Comparison of ENCODE assay signal across 13 mouse cellular contexts in the genomic region with DNA sequence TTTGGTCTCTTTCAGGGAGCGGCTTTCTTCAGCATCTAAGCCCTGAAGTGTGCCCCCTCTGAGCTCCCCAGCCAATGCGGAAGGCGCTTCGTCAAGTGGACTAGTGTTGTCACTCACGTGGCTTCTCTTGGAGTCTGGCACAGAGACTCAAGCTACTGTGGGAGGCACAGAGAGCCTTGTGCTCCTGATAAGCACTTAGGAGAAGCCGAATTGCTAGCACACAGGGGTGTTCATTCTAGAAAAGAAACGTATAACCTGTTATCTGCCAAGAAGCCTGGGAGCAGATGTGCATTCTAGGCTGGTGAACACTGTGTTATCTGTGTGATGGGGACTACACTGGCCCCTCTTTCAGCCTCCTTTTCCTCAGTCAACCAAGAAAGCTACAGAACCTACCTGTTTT. TPM values are rescaled to one million over a fixed set of nuclear protein-coding genes. Genes with fewer than 3 reads are reported as not detected.
DNase-seq lines count a peak whose midpoint lies in the region; ATAC-seq and TF ChIP-seq lines count a peak whose summit lies in the region.
"Had no signal": no experiment of that assay in that cellular context is flagged by ENCODE, and none has a peak within 500 bp of the region (broad histone marks: within the 10 kb centered on the region; RNA-seq: fewer than 3 reads in every experiment).

No protein-coding gene starts in this region.

- DNase-seq in lung, embryonic 14.5 days, result no peak
- DNase-seq in lung, postnatal 36 days, result no peak
- peak; percentile 82 for DNase-seq in c-Kit-positive CD71-positive TER-119-positive erythroid progenitor cells, embryonic 14.5 days (ENCODE audit: low spot score)
- peak; percentile 83 for DNase-seq in liver
- DNase-seq in forebrain, embryonic 14.5 days (ENCODE audit: low spot score), result no peak
- no peak for DNase-seq in natural killer cell, adult 2 months (ENCODE audit: low spot score in 2 of 2)
- DNase-seq: adrenal gland, adult 2 months; heart, adult 2 months; lung, postnatal 10 days had no signal

- WGBS in lung, embryonic 14.5 days, result 43% methylated on average over 7 of the region's 7 CpGs
- 52% methylated on average over 7 of the region's 7 CpGs for WGBS in stomach, embryonic 15.5 days
- 61% methylated on average over 7 of the region's 7 CpGs for whole genome bisulfite sequencing in forebrain, embryonic 14.5 days

- H3K9me3 ChIP-seq in lung, embryonic 14.5 days (ENCODE audit: low read depth, low read length), result no peaks in the 10 kb centered on the region
- H3K9me3 ChIP-seq in stomach, embryonic 15.5 days, result no peaks in the 10 kb centered on the region
- H3K9me3 ChIP-seq in forebrain, embryonic 14.5 days (replicated peaks; ENCODE audit: control insufficient read depth, low read length), result no peaks in the 10 kb centered on the region
- H3K9me3 ChIP-seq: hindbrain, embryonic 12.5 days; midbrain, embryonic 15.5 days; neural tube, embryonic 12.5 days had no signal

- H3K27me3 ChIP-seq in lung, embryonic 14.5 days (ENCODE audit: insufficient read depth, low read length), result peaks cover 3% of the 10 kb centered on the region; the same call in 1 of the 2 replicates
- H3K27me3 ChIP-seq in stomach, embryonic 15.5 days (replicated peaks), result no peaks in the 10 kb centered on the region; the same call in 1 of the 2 replicates
- H3K27me3 ChIP-seq in forebrain, embryonic 14.5 days (replicated peaks; ENCODE audit: control insufficient read depth, insufficient read depth, low read length), result peaks cover 5% of the 10 kb centered on the region; the same call in 1 of the 2 replicates

- no peaks in the 10 kb centered on the region for H3K36me3 ChIP-seq in lung, embryonic 14.5 days (ENCODE audit: insufficient read depth)
- no peaks in the 10 kb centered on the region for H3K36me3 ChIP-seq in stomach, embryonic 15.5 days
- no peaks in the 10 kb centered on the region for H3K36me3 ChIP-seq in forebrain, embryonic 14.5 days (ENCODE audit: control insufficient read depth, insufficient read depth, low read length)
- H3K36me3 ChIP-seq: hindbrain, embryonic 12.5 days; midbrain, embryonic 15.5 days; neural tube, embryonic 12.5 days had no signal

- TF ChIP-seq CTCF in lung, embryonic 14.5 days (IDR thresholded peaks at IDR 0.05; ENCODE audit: low read depth), result no peak

- no peak; the same call in 1 of the 2 replicates for ATAC-seq in lung, embryonic 14.5 days (ENCODE audit: insufficient read depth)
- peak; percentile 72 for ATAC-seq in stomach, embryonic 15.5 days (ENCODE audit: insufficient read depth, low FRiP score, low read depth)
- no peak for ATAC-seq in forebrain, embryonic 14.5 days
- ATAC-seq: midbrain, embryonic 15.5 days had no signal

- no peaks in the 10 kb centered on the region for H3K4me1 ChIP-seq in lung, embryonic 14.5 days (ENCODE audit: insufficient read depth)
- H3K4me1 ChIP-seq in stomach, embryonic 15.5 days, result peaks cover 3% of the 10 kb centered on the region; the same call in 1 of the 2 replicates
- no peaks in the 10 kb centered on the region for H3K4me1 ChIP-seq in forebrain, embryonic 14.5 days (ENCODE audit: control insufficient read depth, insufficient read depth, low read length)
- H3K4me1 ChIP-seq: hindbrain, embryonic 12.5 days; midbrain, embryonic 15.5 days; neural tube, embryonic 12.5 days had no signal

- peak overlapping the region; percentile 30; the same call in 1 of the 2 replicates for H3K27ac ChIP-seq in lung, embryonic 14.5 days (ENCODE audit: low read depth)
- no peak overlapping the region for H3K27ac ChIP-seq in stomach, embryonic 15.5 days
- H3K27ac ChIP-seq in forebrain, embryonic 14.5 days (ENCODE audit: low read depth, low read length), result no peak overlapping the region
- H3K27ac ChIP-seq: heart, adult 2 months; hindbrain, embryonic 12.5 days; midbrain, embryonic 15.5 days; neural tube, embryonic 12.5 days had no signal

- H3K4me2 ChIP-seq in lung, embryonic 14.5 days, result no peak overlapping the region
- no peak overlapping the region for H3K4me2 ChIP-seq in stomach, embryonic 15.5 days
- no peak overlapping the region for H3K4me2 ChIP-seq in forebrain, embryonic 14.5 days (ENCODE audit: low read length)
- H3K4me2 ChIP-seq: hindbrain, embryonic 12.5 days; midbrain, embryonic 15.5 days; neural tube, embryonic 12.5 days had no signal

- no peak overlapping the region for H3K4me3 ChIP-seq in lung, embryonic 14.5 days (ENCODE audit: low read depth, low read length)
- no peak overlapping the region for H3K4me3 ChIP-seq in stomach, embryonic 15.5 days (replicated peaks)
- no peak overlapping the region for H3K4me3 ChIP-seq in forebrain, embryonic 14.5 days (ENCODE audit: low read depth, low read length)
- H3K4me3 ChIP-seq: heart, adult 2 months; hindbrain, embryonic 12.5 days; midbrain, embryonic 15.5 days; neural tube, embryonic 12.5 days had no signal

- H3K9ac ChIP-seq in lung, embryonic 14.5 days, result no peak overlapping the region
- H3K9ac ChIP-seq in stomach, embryonic 15.5 days, result no peak overlapping the region
- no peak overlapping the region for H3K9ac ChIP-seq in forebrain, embryonic 14.5 days (ENCODE audit: low read length)
- H3K9ac ChIP-seq: hindbrain, embryonic 12.5 days; midbrain, embryonic 15.5 days; neural tube, embryonic 12.5 days had no signal

RNA-seq across cellular contexts. Expression of gene Mrto4, which starts 16.9 kb away (rescaled TPM):
- polyA plus RNA-seq in lung, embryonic 14.5 days (2014; fragmentation: Nextera tagmentation; extraction: Ambion mirVana), result 118 and 136 TPM in 2 replicates
- polyA plus RNA-seq in stomach, embryonic 15.5 days (2015; fragmentation: Nextera tagmentation; extraction: Ambion mirVana), result 99.6 and 116 TPM in 2 replicates
- polyA plus RNA-seq in forebrain, embryonic 14.5 days (2014; fragmentation: Nextera tagmentation; extraction: Ambion mirVana), result 101 and 110 TPM in 2 replicates

RNA-seq across cellular contexts. Expression of gene Emc1, which starts 16.9 kb away (rescaled TPM):
- 28.7 and 31.0 TPM in 2 replicates for polyA plus RNA-seq in lung, embryonic 14.5 days (2014; fragmentation: Nextera tagmentation; extraction: Ambion mirVana)
- 22.6 and 27.8 TPM in 2 replicates for polyA plus RNA-seq in stomach, embryonic 15.5 days (2015; fragmentation: Nextera tagmentation; extraction: Ambion mirVana)
- 17.9 and 23.3 TPM in 2 replicates for polyA plus RNA-seq in forebrain, embryonic 14.5 days (2014; fragmentation: Nextera tagmentation; extraction: Ambion mirVana)

RNA-seq across cellular contexts. Expression of gene Ubr4, which starts 16.9 kb away (rescaled TPM):
- polyA plus RNA-seq in lung, embryonic 14.5 days (2014; fragmentation: Nextera tagmentation; extraction: Ambion mirVana), result 82.2 and 84.5 TPM in 2 replicates
- polyA plus RNA-seq in stomach, embryonic 15.5 days (2015; fragmentation: Nextera tagmentation; extraction: Ambion mirVana), result 59.4 and 70.2 TPM in 2 replicates
- 51.3 and 71.4 TPM in 2 replicates for polyA plus RNA-seq in forebrain, embryonic 14.5 days (2014; fragmentation: Nextera tagmentation; extraction: Ambion mirVana)

RNA-seq across cellular contexts. Expression of gene Akr7a5, which starts 25.0 kb away (rescaled TPM):
- polyA plus RNA-seq in lung, embryonic 14.5 days (2014; fragmentation: Nextera tagmentation; extraction: Ambion mirVana), result 87.5 and 101 TPM in 2 replicates
- polyA plus RNA-seq in stomach, embryonic 15.5 days (2015; fragmentation: Nextera tagmentation; extraction: Ambion mirVana), result 111 and 125 TPM in 2 replicates
- 56.6 and 59.4 TPM in 2 replicates for polyA plus RNA-seq in forebrain, embryonic 14.5 days (2014; fragmentation: Nextera tagmentation; extraction: Ambion mirVana)

RNA-seq across cellular contexts. Expression of gene Pqlc2, which starts 25.0 kb away (rescaled TPM):
- 10.5 and 11.0 TPM in 2 replicates for polyA plus RNA-seq in lung, embryonic 14.5 days (2014; fragmentation: Nextera tagmentation; extraction: Ambion mirVana)
- polyA plus RNA-seq in stomach, embryonic 15.5 days (2015; fragmentation: Nextera tagmentation; extraction: Ambion mirVana), result 14.3 and 14.9 TPM in 2 replicates
- 8.9 and 10.5 TPM in 2 replicates for polyA plus RNA-seq in forebrain, embryonic 14.5 days (2014; fragmentation: Nextera tagmentation; extraction: Ambion mirVana)

Comparison
In these comparisons a context has a peak if more than half of its experiments do, and no peak if none do; other contexts are left out.
1. DNase-seq: peak in c-Kit-positive CD71-positive TER-119-positive erythroid progenitor cells, embryonic 14.5 days (single experiment) and liver (single experiment); none in lung, embryonic 14.5 days (single experiment), lung, postnatal 36 days (single experiment), forebrain, embryonic 14.5 days (single experiment) and natural killer cell, adult 2 months (0 of 2).